Mouse (Mus musculus) small intestine, adult 2 months (tissue): ENCODE measurements around the gene Lect2.

Source experiments
- CTCF ChIP-seq: fragments of 200-500 bp; IDR thresholded peaks from 2 replicates; pipeline ENCODE4 v1.5.1; 2012; ENCODE audit warnings: low read depth, mild to moderate bottlenecking, control low read depth, inconsistent platforms, low read length, moderate library complexity, mixed read lengths; ENCODE audit not compliant: insufficient replicate concordance, insufficient read length; ENCODE audit errors: extremely low read depth
- POLR2A ChIP-seq: fragments of 200-500 bp; IDR thresholded peaks from 2 replicates; pipeline ENCODE4 v1.6.1; 2012; ENCODE audit warnings: low read depth, mild to moderate bottlenecking, control low read depth, inconsistent platforms, low read length, moderate library complexity

- TF ChIP-seq CTCF (no peak), POLR2A (no peak)
Measured at GRCm38 (mm10) chr13:56553923-56554322, 5.6 kb upstream of the Lect2 start.
